Mouse (Mus musculus): ENCODE results near the gene Igf1r.
A peak's percentile ranks its signal among the peaks of the same experiment; 100 is the strongest.

Igf1r gene

DNA sequence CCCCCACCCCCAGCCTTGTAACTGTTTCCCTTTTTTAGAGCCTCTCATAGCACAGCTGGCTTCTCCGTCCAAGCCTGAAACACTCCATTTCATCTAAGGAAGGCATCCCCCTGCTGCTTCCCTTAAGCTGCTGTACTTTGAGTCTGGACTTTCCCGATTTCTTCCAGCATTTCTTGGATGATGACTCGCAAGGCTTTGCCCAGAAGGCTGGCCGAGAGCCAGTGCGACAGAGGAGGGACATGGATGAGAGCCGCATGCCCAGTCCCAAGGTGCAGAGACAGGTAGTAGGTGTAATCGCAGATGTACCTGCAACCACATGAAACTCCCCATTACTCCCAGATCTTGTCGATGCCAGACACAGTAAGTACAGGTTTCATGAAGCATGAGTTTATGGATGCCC, 284.2 kb downstream of the Igf1r start:
- no peak for DNase-seq

GRCm38 (mm10) chr7:68239220-68239827, 286.7 kb downstream of the Igf1r start:
- no peak for DNase-seq

DNA sequence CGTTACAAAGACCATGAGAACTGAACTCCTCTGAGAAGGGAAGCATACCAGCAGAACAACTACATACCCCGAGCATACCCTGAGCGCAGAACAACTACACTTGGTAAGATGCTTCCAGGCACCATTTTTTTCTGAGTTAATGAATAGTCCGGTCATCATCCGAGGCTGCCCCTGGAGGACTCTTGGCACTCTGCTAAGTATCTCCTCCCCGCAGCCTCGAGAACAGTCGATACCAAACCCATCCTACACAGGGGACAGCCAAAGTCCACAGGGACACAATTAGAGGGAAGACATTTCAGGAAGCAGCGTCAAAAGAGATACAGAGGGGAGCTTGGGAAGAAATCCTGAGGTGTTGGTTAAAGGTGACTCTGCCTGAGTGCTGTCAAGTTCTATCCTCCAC, 288.6 kb downstream of the Igf1r start:
- no peak for DNase-seq

- DNase-seq: no peak
Measured at GRCm38 (mm10) chr7:68245681-68246080, 293.1 kb downstream of the Igf1r start.

GRCm38 (mm10) chr7:68246249-68246648, 293.6 kb downstream of the Igf1r start:
- DNase-seq: no peak

GRCm38 (mm10) chr7:68250411-68250810, 297.8 kb downstream of the Igf1r start:
- no peak for DNase-seq

DNA sequence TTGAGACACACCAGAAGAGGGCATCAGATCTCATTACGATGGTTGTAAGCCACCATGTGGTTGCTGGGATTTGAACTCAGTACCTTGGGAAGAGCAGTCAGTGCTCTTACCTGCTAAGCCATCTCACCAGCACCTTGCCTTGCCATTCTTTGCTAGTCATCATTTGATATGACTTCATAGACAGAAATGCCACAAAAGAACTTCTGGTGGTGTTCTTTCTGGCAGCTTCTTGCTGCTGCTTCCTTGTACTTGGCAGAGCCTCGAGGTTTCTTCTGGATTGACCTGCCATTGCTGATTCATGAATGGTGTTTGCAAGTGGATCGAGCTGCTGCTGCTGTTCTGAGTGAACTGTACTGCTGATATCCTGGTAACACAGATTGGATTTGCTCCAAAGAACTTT, 298.3 kb downstream of the Igf1r start:
- DNase-seq: no peak

GRCm38 (mm10) chr7:68257767-68258166, 305.1 kb downstream of the Igf1r start:
- DNase-seq: no peak

DNA sequence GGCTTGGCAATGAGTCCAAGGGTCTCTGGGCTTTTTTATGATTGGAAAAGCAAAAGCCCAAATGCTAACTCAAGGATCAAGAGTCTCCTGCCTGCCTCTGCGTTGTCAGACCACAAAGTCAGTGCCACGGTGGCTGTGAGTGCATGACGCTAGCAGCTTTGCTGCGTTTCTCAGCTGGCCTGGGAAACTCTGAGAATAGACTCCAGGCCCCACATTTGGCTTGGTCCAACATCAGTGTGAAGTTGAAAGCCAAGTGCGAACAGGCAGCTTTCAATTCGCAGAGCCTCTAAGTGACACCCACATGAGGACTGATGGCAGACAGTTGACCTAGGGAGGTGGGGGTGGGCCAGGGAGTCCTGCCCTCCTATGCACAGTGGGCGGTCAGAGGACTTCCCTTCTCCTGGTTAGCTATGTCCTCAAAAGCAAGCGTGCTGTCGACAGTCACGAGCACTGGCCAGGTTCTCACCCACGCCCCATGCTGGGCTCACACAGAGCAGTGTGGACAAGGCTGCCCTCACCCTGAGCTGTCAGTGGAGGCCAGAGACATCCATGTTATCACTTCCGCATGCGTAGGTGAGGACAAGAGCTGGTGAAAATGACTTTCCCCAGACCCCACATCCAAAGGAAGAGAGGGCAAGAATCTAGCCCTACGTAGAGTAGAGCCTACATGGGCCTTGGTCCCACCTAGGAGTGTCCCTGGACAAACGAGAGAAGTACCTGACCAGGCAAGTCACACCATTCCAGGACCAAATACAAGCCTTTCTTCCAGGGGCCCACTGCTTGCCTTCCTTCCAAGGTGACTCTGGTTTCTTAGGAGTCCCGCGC, 305.9 kb downstream of the Igf1r start:
- no peak for DNase-seq

- no peak for DNase-seq
Measured at GRCm38 (mm10) chr7:68259523-68260081, 307.0 kb downstream of the Igf1r start.

DNA sequence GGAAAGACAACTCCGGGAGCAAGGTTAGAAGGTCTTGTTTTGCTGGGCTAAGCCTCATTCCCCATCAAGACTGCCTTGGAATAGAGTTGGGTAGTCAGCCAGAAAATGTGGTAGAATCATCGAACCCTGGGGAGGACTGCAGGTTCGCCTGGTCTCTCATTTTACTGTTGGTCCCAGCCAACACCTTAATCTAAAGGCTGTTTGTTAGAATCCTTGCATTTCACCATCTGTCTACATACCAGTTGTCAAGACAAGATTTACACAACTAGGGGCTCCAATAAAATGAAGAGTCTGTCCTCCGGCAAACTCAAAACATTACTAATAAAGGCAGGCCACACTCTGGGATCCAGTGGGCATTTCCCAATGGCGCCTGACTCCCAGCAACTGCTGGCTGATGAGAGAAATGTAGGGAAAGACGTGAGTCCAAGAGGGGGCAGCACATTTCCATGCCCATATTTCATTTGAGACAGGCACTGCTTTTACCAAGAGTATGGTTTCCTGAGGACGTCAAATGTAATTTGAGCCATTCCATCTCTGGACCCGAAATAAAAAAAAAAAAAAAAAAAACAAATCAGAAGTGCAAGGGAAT, 310.1 kb downstream of the Igf1r start:
- DNase-seq: no peak

GRCm38 (mm10) chr7:68263346-68264027, 310.9 kb downstream of the Igf1r start:
- DNase-seq: peak in 1 of 2 experiments; percentile 36

DNA sequence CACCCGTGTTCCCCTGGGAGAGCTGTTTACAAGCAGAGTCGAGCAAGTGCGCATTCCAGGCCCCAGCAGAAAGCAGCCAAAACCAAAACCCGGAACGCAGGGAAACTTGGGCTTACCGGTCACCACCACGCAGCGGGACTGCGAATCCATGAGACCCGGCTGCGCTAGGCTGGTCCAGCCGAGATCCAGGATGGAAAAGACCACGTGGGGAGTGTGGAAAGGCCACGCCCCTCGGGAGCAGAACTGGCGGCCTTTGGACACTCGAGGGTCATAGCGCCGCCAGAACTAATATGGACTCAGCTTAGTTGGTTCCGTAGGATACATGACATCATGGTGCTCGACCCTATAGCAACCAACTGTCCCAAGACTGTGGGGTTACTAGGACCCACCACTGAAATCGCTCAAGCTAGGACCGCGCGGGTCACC, 311.4 kb downstream of the Igf1r start, which contains the start of gene Pgpep1l:
Gene Pgpep1l, minus strand, starts transcription at position 206 of the 426 bp plus-strand sequence.
- DNase-seq: peak; percentile 34 to 66

- DNase-seq: peak; percentile 85 to 94
Measured at GRCm38 (mm10) chr7:68264531-68264930, 311.9 kb downstream of the Igf1r start.

- peak; percentile 67 to 74 for DNase-seq
Measured at GRCm38 (mm10) chr7:68265391-68265790, 312.8 kb downstream of the Igf1r start.

DNA sequence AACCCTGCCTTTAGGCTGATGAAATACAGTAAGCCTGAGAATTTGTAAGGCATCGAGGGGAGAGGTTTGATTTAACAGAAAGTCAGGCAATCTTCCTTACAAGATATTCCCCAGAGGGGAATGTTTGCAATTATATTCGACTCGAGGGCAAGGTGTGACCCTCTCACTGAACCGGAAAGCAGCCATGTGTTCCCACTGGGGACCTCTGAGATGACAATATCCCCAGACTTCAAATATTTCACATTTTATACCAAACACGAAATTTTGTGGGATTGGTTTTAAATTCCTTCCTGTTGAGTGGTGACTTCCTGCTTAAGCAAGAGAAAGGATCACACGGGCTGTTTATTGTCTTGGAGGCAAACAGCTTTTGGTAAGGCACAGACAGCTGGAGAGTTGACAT, 314.1 kb downstream of the Igf1r start:
- no peak for DNase-seq

DNA sequence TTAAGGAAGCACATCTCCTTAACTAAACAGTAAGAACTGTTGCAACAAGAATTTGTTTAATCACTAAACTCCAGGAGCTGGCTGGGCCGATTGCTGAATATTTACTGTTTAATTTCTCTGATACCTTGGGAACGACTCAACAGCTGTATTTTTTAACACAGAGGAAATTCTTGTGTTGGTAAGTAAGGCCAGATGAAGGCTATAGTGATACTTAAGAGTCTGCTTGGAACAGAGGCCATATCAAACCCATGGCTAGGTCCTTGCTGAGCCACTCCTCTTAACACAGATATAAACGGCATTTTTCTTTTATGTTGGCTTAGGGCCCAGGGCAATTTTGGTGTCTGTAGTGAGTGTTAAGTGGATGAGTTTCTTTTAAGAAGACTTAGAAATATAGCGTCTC, 317.9 kb downstream of the Igf1r start:
- no peak for DNase-seq

GRCm38 (mm10) chr7:68271816-68272215, 319.2 kb downstream of the Igf1r start:
- no peak for DNase-seq

DNA sequence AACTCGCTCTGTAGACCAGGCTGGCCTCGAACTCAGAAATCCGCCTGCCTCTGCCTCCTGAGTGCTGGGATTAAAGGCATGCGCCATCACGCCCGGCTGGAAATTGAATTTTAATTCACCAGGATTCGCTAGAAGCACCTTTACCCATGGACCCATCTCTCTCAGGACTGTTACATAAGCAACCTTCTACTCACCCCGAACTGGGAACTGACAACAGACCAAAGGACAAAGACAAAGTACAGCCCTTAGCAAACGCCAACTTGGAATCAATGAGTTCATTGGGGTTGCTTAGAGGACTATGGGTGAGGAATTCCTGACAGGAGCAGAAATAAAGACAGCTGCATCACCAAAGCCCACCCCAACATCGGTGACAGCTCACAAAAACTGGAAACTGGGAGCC, 320.0 kb downstream of the Igf1r start:
- no peak for DNase-seq

- DNase-seq: no peak
Measured at GRCm38 (mm10) chr7:68273515-68273914, 320.9 kb downstream of the Igf1r start, which contains the start of gene Fam169b. Gene Fam169b (plus strand): TSS chr7:68273839.

GRCm38 (mm10) chr7:68274218-68274617, 321.6 kb downstream of the Igf1r start:
- DNase-seq: no peak

GRCm38 (mm10) chr7:68274951-68275350, 322.3 kb downstream of the Igf1r start:
- no peak for DNase-seq

- peak; percentile 52 to 62 for DNase-seq
Measured at GRCm38 (mm10) chr7:68275445-68275837, 322.8 kb downstream of the Igf1r start.
